In genomic region chr15:86117115-86118100, GRCm38 (mm10) we compare ENCODE assay signal across 11 mouse cellular contexts. TPM values are rescaled to one million over a fixed set of nuclear protein-coding genes. Genes with fewer than 3 reads are reported as not detected.
DNase-seq lines count a peak whose midpoint lies in the region; ATAC-seq lines count a peak whose summit lies in the region.
"Had no signal": no experiment of that assay in that cellular context is flagged by ENCODE, and none has a peak within 500 bp of the region (broad histone marks: within the 10 kb centered on the region; RNA-seq: fewer than 3 reads in every experiment).

No protein-coding gene starts in this region.

- H3K4me3 ChIP-seq in heart, embryonic 13.5 days: no peak overlapping the region
- H3K4me3 ChIP-seq in midbrain, embryonic 10.5 days: no peak overlapping the region
- H3K4me3 ChIP-seq in midbrain, embryonic 11.5 days (ENCODE audit: low read depth, low read length): no peak overlapping the region
- H3K4me3 ChIP-seq: limb, embryonic 12.5 days had no signal

- no peak for DNase-seq in heart, adult 9 months (ENCODE audit: low spot score in 2 of 2)
- no peak for DNase-seq in midbrain, embryonic 10.5 days (ENCODE audit: low spot score)
- DNase-seq in midbrain, embryonic 11.5 days (ENCODE audit: low spot score, missing footprints): no peak
- peak; percentile 94 to 95 for DNase-seq in cerebellum, postnatal 10 days
- peak; percentile 39 for DNase-seq in retina, embryonic 14.5 days (ENCODE audit: low spot score)
- no peak for DNase-seq in embryo, embryonic 9.5 days (ENCODE audit: extremely low spot score)
- DNase-seq: lung, postnatal 14 days; thymus, postnatal 25 days had no signal

- ATAC-seq in heart, embryonic 13.5 days (ENCODE audit: extremely low read depth, insufficient number of reproducible peaks, low FRiP score, low TSS enrichment): no peak
- ATAC-seq in midbrain, embryonic 11.5 days (ENCODE audit: low FRiP score): no peak
- no peak for ATAC-seq in erythroblast, adult 5-6 weeks (replicated peaks; ENCODE audit: low FRiP score, poor library complexity, severe bottlenecking)

- H3K27ac ChIP-seq in heart, embryonic 13.5 days (replicated peaks): 0 out of 2 replicates have a peak overlapping the region, but pooled peaks have one; percentile 16
- peak overlapping the region; percentile 52; the same call in 1 of the 2 replicates for H3K27ac ChIP-seq in midbrain, embryonic 10.5 days (replicated peaks)
- H3K27ac ChIP-seq in midbrain, embryonic 11.5 days (ENCODE audit: low read depth, low read length): no peak overlapping the region
- H3K27ac ChIP-seq: limb, embryonic 12.5 days had no signal

- H3K36me3 ChIP-seq in heart, embryonic 13.5 days: peaks cover 40% of the 10 kb centered on the region
- H3K36me3 ChIP-seq in midbrain, embryonic 10.5 days: peaks cover 42% of the 10 kb centered on the region
- H3K36me3 ChIP-seq in midbrain, embryonic 11.5 days (ENCODE audit: control insufficient read depth, insufficient read depth, low read length): no peaks in the 10 kb centered on the region

- peaks cover 54% of the 10 kb centered on the region for H3K4me1 ChIP-seq in heart, embryonic 13.5 days
- H3K4me1 ChIP-seq in midbrain, embryonic 10.5 days: peaks cover 37% of the 10 kb centered on the region
- peaks cover 16% of the 10 kb centered on the region for H3K4me1 ChIP-seq in midbrain, embryonic 11.5 days (ENCODE audit: control insufficient read depth, insufficient read depth, low read length)

- no peak overlapping the region for H3K4me2 ChIP-seq in heart, embryonic 13.5 days
- H3K4me2 ChIP-seq in midbrain, embryonic 11.5 days: no peak overlapping the region
- H3K4me2 ChIP-seq: limb, embryonic 12.5 days had no signal

- H3K27me3 ChIP-seq in heart, embryonic 13.5 days (replicated peaks): no peaks in the 10 kb centered on the region
- no peaks in the 10 kb centered on the region; the same call in 1 of the 2 replicates for H3K27me3 ChIP-seq in midbrain, embryonic 10.5 days (ENCODE audit: low read depth, poor library complexity, severe bottlenecking)
- H3K27me3 ChIP-seq in midbrain, embryonic 11.5 days (ENCODE audit: control insufficient read depth, insufficient read depth, low read length): no peaks in the 10 kb centered on the region
- H3K27me3 ChIP-seq: limb, embryonic 12.5 days had no signal

- WGBS in heart, embryonic 13.5 days: 48% methylated on average over 14 of the region's 15 CpGs
- WGBS in midbrain, embryonic 10.5 days: 65% methylated on average over 15 of the region's 15 CpGs
- WGBS in midbrain, embryonic 11.5 days: 72% methylated on average over 14 of the region's 15 CpGs

- no peaks in the 10 kb centered on the region for H3K9me3 ChIP-seq in heart, embryonic 13.5 days
- H3K9me3 ChIP-seq in midbrain, embryonic 10.5 days (replicated peaks): no peaks in the 10 kb centered on the region
- no peaks in the 10 kb centered on the region for H3K9me3 ChIP-seq in midbrain, embryonic 11.5 days (ENCODE audit: control insufficient read depth, low read length)
- H3K9me3 ChIP-seq: limb, embryonic 12.5 days had no signal

- peak overlapping the region; percentile 40; the same call in 1 of the 2 replicates for H3K9ac ChIP-seq in heart, embryonic 13.5 days
- no peak overlapping the region for H3K9ac ChIP-seq in midbrain, embryonic 11.5 days (ENCODE audit: low read length)
- H3K9ac ChIP-seq: limb, embryonic 12.5 days had no signal

RNA-seq across cellular contexts. Expression of gene Gramd4, which starts 59.9 kb away (rescaled TPM):
- polyA plus RNA-seq in heart, embryonic 13.5 days (2015; fragmentation: Nextera tagmentation; extraction: Ambion mirVana): 11.9 and 12.2 TPM in 2 replicates
- polyA plus RNA-seq in midbrain, embryonic 10.5 days (2016; fragmentation: Nextera tagmentation; extraction: Ambion mirVana): 14.3 and 16.7 TPM in 2 replicates
- polyA plus RNA-seq in midbrain, embryonic 11.5 days (2014; fragmentation: Nextera tagmentation; extraction: Ambion mirVana): 7.8 and 8.9 TPM in 2 replicates
- total RNA-seq in erythroblast, adult 5-6 weeks (2015; ENCODE audit: low replicate concordance): 3.3 and 7.3 TPM in 2 replicates
- 8.4 and 11.0 TPM in 2 replicates for total RNA-seq in erythroblast, adult 5-6 weeks (2017; ENCODE audit: low replicate concordance)

Comparison
In these comparisons a context has a peak if more than half of its experiments do, and no peak if none do; other contexts are left out.
1. DNase-seq: peak in cerebellum, postnatal 10 days (2 of 2) and retina, embryonic 14.5 days (single experiment); none in heart, adult 9 months (0 of 2), midbrain, embryonic 10.5 days (single experiment), midbrain, embryonic 11.5 days (single experiment) and embryo, embryonic 9.5 days (single experiment).